Mouse (Mus musculus) naive thymus-derived CD4-positive, alpha-beta T cell, adult 2 months (primary cell): ENCODE data around the gene Gm9603.
"Not testable (repeated sequence)": the region's sequence is repeated elsewhere in the genome, so short reads cannot be mapped to it uniquely, and the experiment has no call there.

ENCODE experiments used
- DNase-seq: peaks from one replicate; pipeline ENCODE4 v3.0.0-alpha.2; 2011; ENCODE audit warnings: low read depth

Gene Gm9603

DNA sequence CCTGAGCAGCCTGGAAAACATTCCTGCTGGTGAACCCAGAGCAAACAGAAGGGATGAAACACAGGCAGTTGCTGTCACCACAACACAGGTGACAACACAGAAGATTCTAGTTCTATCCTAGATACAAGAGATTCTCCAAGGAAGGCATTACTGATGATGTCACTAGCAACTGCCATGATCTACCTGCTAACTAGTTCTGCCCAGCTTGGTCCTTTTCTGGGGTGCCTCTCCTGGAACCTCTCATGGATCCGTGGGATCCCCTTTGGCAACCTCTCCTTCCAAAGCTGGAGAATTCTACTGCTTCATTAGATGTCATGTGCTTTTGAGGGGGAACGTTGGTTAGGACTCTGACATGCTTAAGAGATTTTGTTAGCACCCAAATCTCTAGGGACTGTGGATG, at the start of gene Gm9603:
TSS of gene Gm9603 (minus strand) at position 101 of the 400 bp plus-strand sequence.
- not testable (repeated sequence) for DNase-seq

DNA sequence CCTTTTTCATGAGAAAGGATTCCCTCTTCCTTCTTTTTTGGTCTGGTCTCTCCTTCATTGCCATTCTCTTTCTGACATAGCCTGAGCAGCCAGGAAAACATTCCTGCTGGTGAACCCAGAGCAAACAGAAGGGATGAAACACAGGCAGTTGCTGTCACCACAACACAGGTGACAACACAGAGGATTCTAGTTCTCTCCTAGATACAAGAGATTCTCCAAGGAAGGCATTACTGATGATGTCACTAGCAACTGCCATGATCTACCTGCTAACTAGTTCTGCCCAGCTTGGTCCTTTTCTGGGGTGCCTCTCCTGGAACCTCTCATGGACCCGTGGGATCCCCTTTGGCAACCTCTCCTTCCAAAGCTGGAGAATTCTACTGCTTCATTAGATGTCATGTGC, 54.3 kb downstream of the Gm9603 start, which contains the start of gene Gm8265:
TSS of gene Gm8265 (minus strand) at position 101 of the 400 bp plus-strand sequence.
- DNase-seq: not testable (repeated sequence)
